Mouse (Mus musculus) kidney, adult 11 months (tissue): ENCODE data around the gene Optn.

Experiments
- DNase-seq: peaks from one replicate; pipeline ENCODE4 v3.0.0; 2022

Gene Optn

GRCm38 (mm10) chr2:5059997-5060396, 3.9 kb downstream of the Optn start:
- no peak for DNase-seq

GRCm38 (mm10) chr2:5058436-5058835, 5.4 kb downstream of the Optn start:
- DNase-seq: no peak

- DNase-seq: no peak
Measured at GRCm38 (mm10) chr2:5050562-5050961, 13.3 kb downstream of the Optn start.

DNA sequence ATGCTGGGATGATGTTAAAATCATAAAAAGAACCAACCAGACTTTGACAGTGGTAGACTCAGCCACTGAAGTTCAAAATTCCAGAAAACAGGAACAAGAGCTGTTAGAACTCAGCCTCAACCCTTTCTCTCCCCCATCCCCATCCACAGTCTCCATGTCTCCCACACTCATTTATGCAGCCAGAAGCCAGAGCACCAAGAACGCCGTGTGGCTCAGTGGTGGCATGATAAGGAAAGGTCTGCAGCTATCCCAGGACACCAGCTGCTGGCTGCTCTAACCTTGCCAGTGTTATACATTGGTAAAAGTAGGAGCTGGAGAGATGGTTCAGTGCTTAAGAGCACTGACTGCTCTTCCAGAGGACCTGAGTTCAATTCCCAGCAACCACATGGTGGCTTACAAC, 16.8 kb downstream of the Optn start:
- DNase-seq: no peak

GRCm38 (mm10) chr2:5045269-5045965, 18.4 kb downstream of the Optn start:
- no peak for DNase-seq

GRCm38 (mm10) chr2:5044321-5044720, 19.5 kb downstream of the Optn start:
- DNase-seq: no peak

DNA sequence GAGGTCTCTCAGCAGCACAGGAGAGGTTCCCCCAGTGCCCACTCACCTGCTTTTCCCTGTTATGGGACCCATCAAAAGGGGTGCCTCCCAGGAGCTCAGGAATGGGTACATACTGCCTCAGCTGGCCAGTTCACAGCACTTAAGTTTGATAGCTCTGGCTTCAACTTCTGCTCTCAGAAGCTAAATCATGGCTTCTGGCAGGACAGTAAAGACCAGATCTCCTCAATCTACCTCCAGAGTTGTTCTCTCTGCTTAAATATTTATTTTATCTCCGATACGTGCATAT, 20.4 kb downstream of the Optn start:
- DNase-seq: no peak

DNA sequence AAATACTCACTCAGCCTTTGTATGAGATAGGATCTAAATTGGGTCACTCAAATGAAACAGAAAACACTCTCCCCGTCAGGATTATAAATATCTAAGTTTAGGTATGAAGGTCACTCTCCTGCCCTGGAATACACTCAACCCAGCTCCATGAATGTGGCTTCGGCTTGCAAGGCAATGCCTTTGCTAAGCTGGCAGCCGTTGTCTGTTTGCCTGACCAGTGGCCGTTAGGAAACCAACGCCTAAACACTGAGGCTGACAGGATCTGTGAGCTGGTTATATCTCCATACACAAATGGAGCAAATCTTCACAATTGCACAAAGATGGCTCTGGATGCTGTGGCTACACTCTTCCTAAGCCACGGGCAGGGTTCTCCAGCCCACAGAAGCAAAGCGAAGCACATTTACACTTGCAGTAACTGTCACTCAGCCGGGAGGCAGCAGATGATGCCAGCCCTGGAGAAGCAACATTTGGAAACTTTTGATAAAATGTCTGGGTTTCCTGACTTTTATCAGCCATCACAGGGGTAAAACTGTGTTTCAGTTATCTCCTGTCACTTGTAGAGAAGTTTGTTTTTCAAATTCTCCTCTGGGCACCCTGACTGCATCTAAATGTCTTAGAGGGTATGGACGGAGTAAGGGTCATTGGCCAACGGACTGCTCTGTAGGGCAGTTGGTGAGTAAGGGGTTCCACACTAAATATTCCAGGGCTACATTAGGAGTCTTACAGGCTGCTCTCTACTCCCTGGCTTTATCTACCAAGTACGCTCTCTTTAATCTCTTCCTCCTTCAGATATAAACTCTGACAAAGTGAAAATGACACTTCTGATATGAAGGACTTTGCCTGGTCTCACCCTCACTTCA, 21.0 kb downstream of the Optn start:
- no peak for DNase-seq

GRCm38 (mm10) chr2:5041854-5042253, 22.0 kb downstream of the Optn start:
- no peak for DNase-seq

DNA sequence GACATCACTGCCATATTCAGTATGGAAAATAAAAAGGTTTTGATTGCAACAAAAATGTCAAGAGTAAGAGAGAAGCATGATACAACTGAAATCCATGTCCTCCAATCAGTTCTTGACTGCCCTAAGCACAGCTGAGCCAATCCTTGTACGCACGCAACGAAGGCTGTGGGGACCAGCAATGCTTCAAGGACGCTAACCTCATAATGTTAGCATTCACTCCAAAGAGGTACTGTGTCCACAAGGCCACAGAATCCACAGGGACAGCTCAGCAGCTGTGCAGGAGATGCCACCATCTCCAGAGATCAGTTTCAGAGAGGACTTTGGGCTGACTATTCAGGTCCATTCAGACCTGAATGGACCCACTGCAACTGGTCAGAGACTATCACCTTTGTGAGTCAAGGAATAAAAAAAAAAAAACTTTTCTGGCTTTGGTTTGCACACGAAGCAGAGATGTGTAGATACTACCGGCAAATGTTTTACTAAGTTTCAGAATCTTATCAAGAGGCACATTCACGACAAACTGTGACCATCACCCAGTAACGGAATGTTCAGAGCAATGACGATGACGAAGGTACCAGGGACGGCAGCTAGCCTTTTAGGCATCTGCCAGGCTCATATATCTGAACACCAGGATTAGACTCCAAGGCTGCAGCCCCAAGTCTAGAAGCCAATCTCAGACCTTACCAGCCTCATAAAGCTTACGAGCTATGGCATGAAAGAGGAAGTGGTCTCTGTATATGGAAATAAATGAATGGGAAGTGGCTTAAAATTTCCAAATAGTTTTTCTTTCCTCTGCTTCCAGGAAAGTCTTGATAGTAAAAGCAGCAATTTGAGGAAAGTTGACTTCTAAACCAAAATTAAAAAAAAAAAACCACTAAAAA, 23.3 kb downstream of the Optn start:
- DNase-seq: no peak

DNA sequence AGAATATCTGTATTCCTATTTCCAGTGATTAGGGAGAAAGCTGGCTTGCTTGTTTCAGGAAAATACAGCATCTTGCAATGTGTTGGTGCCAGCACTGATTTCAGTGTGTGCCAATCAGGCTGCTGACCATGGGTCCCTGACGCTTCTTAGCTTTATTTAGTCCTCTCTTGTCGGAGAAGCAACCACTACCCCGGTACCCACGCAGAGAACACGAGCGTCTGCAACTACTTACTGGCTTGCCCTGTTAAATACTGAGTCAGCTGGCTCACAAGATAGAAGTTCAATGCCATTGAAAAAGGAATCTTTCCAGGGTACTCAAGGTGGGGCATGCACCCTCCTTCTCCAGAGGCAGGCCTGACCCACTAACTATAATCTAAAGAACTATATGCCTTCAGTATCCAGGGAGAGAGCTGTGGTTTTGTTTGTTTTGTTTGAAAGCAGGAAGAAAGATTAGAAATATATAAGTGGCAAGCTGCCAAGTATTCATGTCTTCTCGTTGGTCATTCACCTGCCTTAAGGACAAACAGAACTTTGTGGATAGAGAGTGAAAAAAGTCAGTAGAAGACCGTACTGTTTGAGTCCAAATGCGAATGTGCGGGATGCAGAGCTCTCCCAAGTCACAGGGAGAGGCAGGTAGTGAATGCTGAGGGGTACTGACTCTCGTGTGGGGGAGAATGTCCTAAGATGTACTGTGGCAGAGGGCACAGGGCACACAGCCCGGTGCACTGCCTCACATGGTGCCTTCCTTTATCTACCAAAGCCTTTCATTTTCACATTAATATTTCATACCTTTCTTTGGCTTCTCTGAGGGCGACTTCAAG, 24.3 kb downstream of the Optn start:
- DNase-seq: no peak

DNA sequence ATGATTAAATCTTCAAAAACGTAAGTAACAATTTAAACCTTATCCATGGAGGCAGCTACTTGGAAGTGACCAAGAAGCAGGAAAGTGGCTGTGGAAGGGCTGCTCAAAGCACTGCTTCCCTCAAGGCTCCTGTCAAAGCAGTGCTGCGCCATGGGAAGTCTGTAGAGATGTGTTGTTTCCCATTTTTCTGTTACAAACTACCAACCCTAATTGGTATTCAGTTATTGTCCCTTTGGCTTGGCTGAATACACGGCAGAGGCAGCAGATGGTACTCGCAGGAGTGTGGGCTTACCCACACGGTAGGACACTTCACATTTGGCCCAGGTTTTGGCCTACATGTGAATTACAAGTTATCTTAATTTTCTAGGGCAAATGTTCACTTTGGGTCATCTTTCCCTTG, 25.5 kb downstream of the Optn start:
- no peak for DNase-seq

DNA sequence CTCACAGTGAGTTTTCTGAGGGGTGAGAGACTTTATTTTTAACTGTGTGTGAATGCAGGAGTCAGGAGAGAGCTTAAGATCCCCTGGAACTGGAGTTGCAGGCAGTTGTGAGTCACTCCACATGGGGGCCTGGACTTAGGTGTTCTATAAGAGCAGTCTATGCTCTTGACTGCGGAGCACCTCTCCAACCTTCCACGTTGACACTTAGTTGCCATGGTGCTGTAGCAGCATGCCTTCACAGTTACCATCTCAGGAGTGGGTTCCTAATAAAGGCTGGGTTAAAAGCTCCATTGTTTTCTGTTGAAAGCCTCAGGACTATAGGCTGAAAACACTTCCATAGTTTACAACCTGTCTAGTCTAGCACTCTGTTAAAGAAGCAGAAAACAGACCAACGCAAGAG, 26.5 kb downstream of the Optn start:
- DNase-seq: no peak

DNA sequence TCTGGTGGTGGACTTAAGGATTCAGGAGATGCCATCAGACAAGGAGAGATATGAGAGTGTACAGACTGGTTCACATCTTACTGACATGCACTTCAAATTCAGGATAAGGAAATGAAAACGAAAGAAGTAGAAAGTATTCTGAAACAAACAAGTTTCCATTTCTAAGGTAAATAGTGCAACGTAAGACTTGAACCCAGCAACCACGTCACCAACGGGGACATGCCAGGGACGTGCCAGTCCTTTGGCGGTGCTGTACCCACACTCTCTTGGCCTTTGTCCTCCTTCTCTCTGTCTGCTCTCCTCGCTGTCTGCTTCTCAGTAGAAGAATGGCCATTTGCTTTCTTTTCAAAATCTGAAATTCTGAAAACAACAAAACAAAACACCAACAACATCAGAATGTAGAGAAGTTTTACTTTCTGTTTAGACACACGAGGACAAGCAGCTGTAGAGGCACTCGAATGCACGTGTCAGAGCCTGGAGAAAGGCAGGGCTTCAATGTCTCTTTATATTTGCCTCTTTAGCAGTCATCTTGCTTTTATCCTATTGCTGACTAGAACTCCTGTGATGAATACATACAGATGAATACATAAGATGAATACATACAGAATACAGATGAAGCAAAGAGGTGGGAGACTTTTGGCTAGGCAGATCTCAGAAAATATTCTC, 27.3 kb downstream of the Optn start:
- no peak for DNase-seq

- DNase-seq: no peak
Measured at GRCm38 (mm10) chr2:5035241-5035640, 28.6 kb downstream of the Optn start.

- no peak for DNase-seq
Measured at GRCm38 (mm10) chr2:5034801-5035200, 29.1 kb downstream of the Optn start.

GRCm38 (mm10) chr2:5033546-5034420, 30.1 kb downstream of the Optn start:
- no peak for DNase-seq

DNA sequence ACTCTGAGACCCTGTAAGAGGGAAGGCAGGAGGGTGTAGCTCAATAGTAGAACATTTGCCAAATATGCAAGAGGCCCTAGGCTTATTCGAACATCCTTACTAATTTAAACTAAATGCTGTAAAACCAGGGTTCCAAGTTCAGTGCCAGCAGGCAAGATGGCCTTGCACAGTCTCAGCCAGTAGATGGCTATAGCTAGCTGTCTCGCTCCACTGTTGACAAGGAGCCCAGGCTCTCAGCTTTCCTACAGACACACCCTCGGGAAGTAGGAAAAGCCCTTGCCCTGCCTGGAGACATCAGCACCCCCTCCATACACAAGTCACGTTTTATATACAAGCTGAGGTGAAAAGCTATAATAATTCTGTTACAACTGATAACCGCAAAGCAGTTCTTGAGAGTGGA, 31.2 kb downstream of the Optn start:
- DNase-seq: no peak

DNA sequence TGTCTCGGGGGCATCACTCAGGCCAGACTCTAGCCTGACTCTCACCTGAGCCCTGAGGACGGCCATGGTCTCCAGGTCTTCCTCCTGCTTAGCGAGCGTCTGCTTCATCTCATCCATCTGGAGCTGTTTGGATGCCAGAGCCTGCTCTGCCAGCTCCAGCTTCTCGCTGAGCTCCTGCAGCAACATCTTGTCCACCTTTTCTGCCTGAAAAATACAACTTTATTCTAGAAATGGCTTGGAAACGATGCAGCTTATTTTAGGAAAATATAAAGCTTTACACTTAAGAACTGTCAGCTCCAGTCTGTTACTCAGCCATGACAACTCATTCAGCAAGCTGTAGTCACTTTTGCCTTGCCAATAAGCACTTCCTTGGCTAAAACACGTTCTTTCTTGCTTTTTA, 32.6 kb downstream of the Optn start:
- no peak for DNase-seq

GRCm38 (mm10) chr2:5029808-5030207, 34.0 kb downstream of the Optn start:
- no peak for DNase-seq

GRCm38 (mm10) chr2:5028047-5028446, 35.8 kb downstream of the Optn start:
- no peak for DNase-seq
